Mouse (Mus musculus) urinary bladder, adult 2 months (tissue): ENCODE results near the gene Mlx. TPM values are rescaled to one million over a fixed set of nuclear protein-coding genes. Genes with fewer than 3 reads are reported as not detected.

ENCODE experiments used
- DNase-seq: peaks from one replicate; pipeline ENCODE4 v3.0.0; 2022; ENCODE audit warnings: low spot score
- polyA plus RNA-seq: library from polyadenylated mRNA; depleted of rRNA; stranded (reverse); fragments of >200 nt; gene quantifications from 2 replicates; pipeline ENCODE4 v1.2.3, GENCODE M21; 2012

The Mlx gene
- polyA plus RNA-seq, 1 experiment, result 38.0 TPM

DNA sequence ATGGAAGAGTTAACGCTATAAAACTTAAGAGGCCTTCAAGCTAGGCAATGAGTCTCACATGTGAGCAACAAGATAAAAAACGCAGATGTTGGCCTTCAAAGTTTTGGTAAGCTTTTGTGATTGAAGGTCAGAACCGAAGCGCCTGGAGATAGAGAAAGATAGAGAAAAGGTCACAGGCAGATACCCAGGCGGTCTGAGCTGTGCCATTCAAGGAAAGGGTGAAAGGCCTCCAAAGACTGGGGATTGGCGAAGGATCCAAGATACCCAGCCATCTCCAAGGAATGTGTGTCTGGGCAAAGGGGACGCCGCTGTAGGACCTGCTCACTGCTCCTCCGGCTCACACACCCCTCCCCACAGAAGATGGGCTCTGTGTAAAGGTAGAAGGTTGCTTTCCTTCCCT, 22.1 kb upstream of the Mlx start:
- DNase-seq, result no peak

DNA sequence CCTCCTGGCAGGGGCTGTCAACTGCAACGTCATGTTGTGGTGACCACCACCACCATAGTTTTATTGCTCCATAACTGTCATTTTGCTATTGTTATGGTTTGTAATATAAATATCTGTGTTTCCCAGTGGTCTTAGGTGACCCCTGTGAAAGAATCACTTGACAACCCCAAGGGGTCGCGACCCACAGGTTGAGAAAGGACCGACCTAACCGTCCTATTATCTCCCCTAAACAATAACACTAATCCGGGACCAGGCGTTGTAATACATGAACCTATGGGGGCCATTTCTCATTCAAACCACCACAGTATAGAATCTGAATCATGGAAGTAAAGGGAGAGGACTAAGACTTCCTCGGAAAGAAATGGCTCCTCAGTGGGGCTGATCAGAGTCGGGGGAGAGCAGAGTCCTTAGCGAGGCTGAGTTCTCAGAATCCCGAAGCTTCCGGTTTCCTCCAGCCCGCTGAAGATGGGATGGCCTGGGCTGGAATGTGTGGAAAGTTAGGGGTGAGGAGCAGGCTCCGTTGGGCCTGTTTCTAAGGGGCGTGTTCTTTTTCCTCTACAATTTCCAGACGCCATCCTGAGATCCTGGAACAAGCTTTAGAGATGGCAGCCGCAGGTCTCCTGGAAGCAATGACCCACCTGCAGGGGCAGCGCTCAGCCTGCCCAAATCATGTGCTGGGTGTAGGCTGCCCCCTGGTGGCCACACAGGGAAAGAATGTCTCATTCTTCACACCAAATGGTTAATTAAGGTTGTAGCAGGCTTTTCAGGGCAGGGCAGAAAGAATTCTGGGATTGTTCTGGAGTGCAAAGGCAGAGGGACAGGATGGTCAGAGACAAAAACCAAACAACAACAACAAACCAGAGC, 20.3 kb upstream of the Mlx start:
- peak; percentile 72 for DNase-seq

DNA sequence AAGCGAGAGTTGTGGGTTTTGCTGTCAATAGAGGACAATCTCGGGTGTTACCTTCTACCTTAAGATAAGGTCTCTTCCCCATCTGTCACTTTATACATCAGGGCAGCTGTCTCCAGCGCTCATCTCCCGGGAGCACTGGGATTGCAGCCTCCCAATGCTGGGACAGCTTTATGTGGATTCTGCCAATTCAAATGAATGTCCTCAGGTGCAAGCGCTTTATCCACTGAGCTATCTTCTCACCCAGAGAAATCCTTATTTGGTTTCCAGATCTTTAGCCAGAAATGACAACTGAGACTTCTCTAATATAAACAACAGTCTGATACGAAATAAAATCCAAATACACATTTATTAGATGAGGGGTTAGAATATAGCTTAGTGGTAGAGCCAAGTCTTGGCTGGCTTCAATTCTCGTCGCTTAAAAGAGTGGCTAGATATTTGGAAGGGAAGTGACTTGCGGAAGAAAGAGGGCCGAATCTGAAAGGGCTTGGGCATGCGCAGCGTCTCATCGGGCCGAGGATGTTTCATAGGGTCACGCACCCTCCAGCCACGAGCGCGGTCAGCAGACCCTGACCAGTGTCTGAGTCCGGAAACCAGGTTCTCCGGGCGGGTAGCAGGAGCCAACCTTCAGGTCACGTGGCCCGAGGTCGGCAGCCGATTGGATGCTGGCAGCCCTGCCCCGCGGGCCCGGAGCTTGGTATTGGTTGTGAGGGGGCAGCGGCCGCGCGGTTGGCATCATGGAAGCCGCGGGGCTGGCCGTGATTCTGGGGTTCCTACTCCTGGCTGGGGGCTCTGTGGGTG, 17.5 kb upstream of the Mlx start, which contains the start of gene Naglu:
TSS of gene Naglu (plus strand) at position 622 of the 798 bp plus-strand sequence.
- DNase-seq, result peak; percentile 93

DNA sequence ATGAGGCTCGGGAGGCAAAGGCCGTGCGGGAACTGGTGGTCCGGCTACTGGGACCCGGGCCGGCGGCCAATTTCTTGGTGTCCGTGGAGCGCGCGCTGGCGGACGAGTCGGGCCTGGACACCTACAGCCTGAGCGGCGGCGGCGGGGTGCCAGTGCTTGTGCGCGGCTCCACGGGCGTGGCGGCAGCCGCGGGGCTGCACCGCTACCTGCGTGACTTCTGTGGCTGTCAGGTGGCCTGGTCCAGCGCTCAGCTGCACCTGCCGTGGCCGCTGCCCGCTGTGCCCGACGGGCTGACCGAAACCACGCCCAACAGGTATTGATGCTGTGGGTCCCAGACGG, 16.9 kb upstream of the Mlx start:
- no peak for DNase-seq

- DNase-seq, result no peak
Measured at GRCm38 (mm10) chr11:101070987-101071386, 16.1 kb upstream of the Mlx start.

- no peak for DNase-seq
Measured at GRCm38 (mm10) chr11:101071810-101072428, 15.2 kb upstream of the Mlx start.

DNA sequence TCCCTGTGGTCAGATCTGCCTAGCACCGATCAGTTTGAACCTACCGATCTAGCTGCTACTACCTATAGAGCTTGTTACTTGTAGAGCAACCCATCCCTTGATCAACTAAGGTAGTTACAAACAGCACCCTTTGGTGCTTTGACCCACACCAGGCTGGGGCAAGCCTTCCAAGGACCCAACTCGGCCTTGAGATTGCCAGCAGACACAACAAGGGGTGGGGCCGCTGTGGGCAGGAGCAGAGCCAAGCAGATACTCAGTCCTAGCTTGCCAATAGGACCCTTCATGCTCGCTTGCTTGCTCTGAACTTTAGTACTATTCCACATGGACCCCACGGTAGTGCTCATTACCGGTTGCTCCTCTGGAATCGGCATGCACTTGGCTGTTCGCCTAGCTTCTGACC, 9.0 kb upstream of the Mlx start, which contains the start of gene Hsd17b1:
TSS of gene Hsd17b1 (plus strand) at position 291 of the 400 bp plus-strand sequence.
- no peak for DNase-seq

DNA sequence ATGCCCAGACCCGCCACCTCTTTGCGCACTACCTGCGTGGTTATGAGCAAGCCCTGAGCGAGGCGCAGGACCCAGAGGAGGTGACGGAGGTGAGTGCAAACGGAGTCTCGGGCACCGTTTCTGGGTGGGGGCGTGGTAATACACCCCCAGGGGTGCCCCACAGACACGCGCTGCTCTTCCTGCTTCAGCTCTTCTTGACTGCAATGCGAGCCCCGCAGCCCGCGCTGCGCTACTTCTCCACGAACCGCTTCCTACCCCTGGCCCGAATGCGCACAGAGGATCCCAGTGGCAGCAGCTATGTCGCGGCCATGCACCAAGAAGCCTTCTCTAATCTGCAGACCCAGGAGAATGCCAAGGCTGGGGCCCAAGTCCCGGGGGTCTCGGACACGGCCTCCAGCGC, 7.3 kb upstream of the Mlx start:
- DNase-seq, result no peak

GRCm38 (mm10) chr11:101080421-101080820, 6.7 kb upstream of the Mlx start:
- DNase-seq, result no peak

DNA sequence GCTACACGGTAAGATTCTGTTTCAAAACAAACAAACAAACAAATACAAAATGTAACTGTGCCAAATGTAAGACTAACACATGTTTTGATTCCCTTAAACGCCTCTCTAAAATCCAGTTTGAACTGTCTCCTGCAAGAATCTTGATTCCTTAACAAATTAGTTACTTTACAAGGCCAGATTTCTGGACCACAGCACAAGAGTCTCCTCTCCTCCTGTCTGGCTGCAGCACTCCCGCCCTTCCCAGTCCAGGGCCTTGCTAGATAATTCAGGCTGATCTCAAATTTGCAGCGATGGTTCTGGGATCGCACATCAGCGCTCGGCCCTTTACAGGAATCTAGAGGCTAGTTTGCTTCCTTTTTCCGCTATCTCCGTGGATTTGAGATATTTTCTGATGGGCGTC, 5.4 kb upstream of the Mlx start:
- DNase-seq, result no peak

GRCm38 (mm10) chr11:101082208-101083082, 4.6 kb upstream of the Mlx start, which contains the start of gene Coasy:
Gene Coasy (plus strand): TSS chr11:101082565.
- peak; percentile 63 for DNase-seq

GRCm38 (mm10) chr11:101083083-101083697, 3.9 kb upstream of the Mlx start:
- no peak for DNase-seq

DNA sequence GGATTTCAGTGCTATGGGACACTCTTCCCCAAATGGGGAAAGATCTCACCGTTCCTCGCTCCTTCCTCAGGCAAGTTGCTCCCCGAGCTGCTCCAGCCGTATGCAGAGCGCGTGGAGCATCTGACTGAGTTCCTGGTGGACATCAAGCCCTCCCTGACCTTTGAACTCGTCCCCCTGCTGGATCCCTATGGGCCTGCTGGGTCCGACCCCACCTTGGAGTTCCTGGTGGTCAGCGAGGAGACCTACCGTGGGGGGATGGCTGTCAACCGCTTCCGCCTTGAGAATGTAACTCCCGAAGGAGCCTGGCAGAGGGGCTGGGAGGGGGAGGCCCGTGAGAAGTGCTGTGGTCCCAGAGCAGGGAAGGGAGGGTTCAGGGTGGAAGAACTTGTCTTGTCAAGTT, 2.8 kb upstream of the Mlx start:
- no peak for DNase-seq

DNA sequence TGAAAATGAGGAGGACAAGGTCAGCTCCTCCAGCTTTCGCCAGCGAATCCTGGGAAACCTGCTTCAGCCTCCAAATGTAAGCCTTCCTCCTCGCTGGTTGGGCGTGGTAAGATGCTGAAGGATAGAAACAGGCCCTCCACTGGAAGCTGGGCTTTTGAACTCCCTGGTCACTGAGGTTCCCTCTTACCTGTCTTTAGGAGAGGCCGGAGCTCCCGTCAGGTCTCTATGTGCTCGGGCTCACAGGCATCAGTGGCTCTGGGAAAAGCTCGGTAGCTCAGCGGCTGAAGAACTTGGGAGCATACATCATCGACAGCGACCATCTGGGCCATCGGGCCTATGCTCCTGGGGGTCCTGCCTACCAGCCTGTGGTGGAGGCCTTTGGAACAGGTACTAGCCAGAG, 2.3 kb upstream of the Mlx start:
- no peak for DNase-seq

GRCm38 (mm10) chr11:101085617-101086322, 1.3 kb upstream of the Mlx start:
- no peak for DNase-seq

- DNase-seq, result no peak
Measured at GRCm38 (mm10) chr11:101086323-101086674, 778 bp upstream of the Mlx start.

- no peak for DNase-seq
Measured at GRCm38 (mm10) chr11:101087682-101088055, 592 bp downstream of the Mlx start.

GRCm38 (mm10) chr11:101089931-101090330, 2.9 kb downstream of the Mlx start:
- no peak for DNase-seq

DNA sequence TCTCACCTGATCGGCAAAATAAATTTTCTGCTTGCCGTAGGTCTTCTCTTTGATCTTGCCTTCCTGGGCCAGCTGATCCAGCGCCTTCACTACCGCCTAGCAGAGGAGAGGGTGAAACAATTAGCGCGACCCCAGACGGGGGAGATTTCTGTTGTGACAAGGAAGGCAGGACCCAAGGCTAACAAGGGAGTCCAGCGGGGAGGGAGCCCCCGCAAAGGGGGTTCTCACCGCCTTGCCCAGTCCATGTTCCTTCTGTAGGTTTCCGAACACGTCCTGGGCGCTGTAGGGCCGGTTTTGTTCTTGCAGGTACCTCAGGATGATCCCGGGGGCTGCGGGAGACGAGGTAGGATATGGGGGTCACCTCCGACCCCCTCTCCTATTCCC, 7.8 kb downstream of the Mlx start:
- DNase-seq, result no peak

- DNase-seq, result peak; percentile 74
Measured at GRCm38 (mm10) chr11:101095314-101096024, 8.4 kb downstream of the Mlx start, which contains the start of gene Psmc3ip. Gene Psmc3ip (minus strand): TSS chr11:101095436.
